Mouse (Mus musculus) kidney, adult 9 months (tissue): ENCODE data around the gene Nlrp4e.
"Not testable (repeated sequence)": the region's sequence is repeated elsewhere in the genome, so short reads cannot be mapped to it uniquely, and the experiment has no call there.

Source experiments
- DNase-seq: peaks from one replicate; pipeline ENCODE4 v3.0.0; 2022

Nlrp4e gene

GRCm38 (mm10) chr7:23300892-23301291, at the start of gene Nlrp4e:
TSS of gene Nlrp4e (plus strand) at chr7:23301192.
- DNase-seq = not testable (repeated sequence)

- DNase-seq = not testable (repeated sequence)
Observed at GRCm38 (mm10) chr7:23251582-23251981, 49.4 kb upstream of the Nlrp4e start, which contains the start of gene Vmn1r166. TSS of gene Vmn1r166 (minus strand) at chr7:23251682.

- DNase-seq = not testable (repeated sequence)
Observed at GRCm38 (mm10) chr7:23278800-23279199, 22.2 kb upstream of the Nlrp4e start, which contains the start of gene Gm6902. TSS of gene Gm6902 (minus strand) at chr7:23278900.

GRCm38 (mm10) chr7:23358311-23358710, 57.3 kb downstream of the Nlrp4e start:
- DNase-seq = not testable (repeated sequence)

- no peak for DNase-seq
Observed at GRCm38 (mm10) chr7:23385589-23385988, 84.6 kb downstream of the Nlrp4e start, which contains the start of gene Nlrp5. TSS of gene Nlrp5 (plus strand) at chr7:23385889.
